Mouse (Mus musculus) right cerebral cortex, postnatal 4 days (tissue): Measurements from ENCODE around the gene Fgf23.

Source experiments
- DNase-seq: peaks from one replicate; pipeline ENCODE4 v3.0.0-alpha.2; 2022

Fgf23 gene

DNA sequence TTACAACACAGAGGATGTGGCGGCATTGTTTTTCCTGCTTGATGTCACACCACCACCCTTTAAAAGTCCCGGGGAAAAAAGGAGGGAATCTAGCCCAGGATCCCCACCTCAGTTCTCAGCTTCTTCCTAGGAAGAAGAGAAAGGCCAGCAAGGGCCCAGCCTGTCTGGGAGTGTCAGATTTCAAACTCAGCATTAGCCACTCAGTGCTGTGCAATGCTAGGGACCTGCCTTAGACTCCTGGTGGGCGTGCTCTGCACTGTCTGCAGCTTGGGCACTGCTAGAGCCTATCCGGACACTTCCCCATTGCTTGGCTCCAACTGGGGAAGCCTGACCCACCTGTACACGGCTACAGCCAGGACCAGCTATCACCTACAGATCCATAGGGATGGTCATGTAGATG, at the start of gene Fgf23:
TSS of gene Fgf23 (plus strand) at position 86 of the 400 bp plus-strand sequence.
- DNase-seq: no peak

DNA sequence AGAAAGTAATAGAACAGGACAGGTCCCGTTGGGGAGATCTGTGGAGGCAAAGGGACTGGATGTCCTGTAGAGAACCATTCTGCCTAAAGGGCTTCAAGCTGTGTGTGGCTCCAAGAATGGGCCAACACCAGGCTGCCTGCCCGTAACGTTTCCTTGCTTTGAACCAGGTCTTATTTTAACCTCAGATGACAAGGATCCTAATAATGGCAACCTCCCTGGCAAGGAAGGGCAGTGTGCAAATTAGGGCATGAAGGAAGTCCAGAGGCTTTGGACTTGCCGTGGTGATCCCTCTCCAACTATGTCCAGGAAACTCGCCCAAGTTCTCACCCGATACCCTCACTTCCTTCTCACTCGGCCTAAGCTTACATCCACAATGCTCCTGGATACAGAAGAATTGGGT, 47.9 kb upstream of the Fgf23 start:
- no peak for DNase-seq

DNA sequence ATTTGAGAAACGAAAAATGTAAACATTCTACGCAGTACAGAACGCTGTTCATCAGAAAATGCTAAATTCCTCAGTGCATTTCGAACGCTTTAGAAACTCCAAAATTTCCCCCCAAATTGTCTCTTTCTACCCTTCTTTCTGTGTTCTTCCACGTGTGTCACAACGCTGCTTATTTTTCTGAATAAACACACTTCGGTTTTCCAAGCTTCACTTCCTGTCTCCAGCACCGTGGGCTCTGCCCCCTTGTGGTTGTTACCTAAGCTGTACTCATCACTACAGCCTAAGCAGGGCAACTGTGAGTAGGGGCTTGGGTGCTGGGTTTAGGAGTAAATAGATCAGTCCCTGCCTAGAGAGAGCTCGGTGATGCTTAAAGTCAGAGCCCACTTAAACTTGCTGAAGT, 37.9 kb upstream of the Fgf23 start:
- peak; percentile 7 for DNase-seq

DNA sequence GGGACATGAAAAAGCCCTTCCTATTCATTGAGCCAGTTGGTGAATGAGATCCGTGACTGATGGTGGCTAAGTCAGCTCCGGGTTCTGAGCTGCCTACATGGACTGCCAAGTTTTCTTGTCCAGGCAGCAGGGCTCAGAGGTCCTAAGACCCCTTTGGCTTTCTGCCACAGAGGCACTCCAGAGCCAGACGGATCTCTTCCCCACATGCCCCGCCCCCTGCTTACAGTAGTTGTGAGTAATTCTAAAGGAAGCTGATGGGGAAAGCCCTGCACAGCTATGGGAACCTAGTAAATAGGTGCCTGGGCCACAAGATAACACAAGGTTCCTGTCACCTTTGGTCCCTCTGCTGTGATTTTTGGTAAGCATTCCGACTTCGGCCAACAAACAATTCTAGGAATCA, 27.8 kb upstream of the Fgf23 start:
- DNase-seq: no peak

DNA sequence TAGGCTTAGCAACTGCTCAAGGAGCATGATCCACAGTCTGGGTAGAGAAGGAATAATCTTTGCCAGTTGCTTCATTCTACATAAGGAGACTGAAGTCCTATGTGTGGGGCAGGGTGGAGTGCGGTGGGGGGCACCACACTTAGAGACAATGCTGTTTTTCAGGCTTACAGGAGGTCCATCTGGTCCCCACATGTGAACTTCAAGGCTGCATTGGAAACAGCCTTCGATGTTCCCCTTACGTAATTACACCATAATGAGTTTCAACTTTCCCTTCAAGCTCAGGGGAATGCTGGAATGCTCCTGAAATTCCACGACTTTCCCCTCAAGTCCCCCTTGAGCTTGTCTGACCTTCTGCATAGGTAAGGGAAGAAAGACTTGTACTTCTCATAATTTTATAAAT, 21.9 kb upstream of the Fgf23 start:
- DNase-seq: no peak

DNA sequence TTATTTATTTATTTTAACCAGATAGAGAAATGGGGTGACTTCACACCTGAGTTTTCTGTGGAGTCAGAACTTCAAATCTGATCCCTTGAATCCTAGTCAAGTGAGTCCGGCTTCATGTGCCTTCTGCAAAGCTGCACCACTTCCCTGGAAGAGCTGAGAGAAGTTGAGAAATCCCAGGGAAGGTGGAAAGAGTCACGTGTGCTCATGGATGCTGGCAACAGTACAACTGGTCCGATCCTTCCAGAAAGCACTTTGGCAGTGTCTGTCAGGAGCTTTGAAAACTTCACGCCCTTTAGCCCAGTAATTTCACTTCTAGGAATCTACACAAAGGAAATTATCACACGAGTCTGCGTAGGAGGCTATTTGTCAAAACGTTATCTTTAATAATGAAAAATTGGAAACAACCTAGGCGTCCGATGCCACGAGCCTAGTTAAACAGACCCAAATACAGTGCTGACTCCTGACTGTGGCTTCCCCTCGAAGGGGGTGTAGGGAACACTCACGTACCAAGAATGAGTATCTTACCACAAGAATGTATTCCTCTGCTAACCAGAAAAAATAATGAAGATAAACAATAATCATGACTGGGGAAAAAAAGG, 15.6 kb upstream of the Fgf23 start:
- DNase-seq: no peak

DNA sequence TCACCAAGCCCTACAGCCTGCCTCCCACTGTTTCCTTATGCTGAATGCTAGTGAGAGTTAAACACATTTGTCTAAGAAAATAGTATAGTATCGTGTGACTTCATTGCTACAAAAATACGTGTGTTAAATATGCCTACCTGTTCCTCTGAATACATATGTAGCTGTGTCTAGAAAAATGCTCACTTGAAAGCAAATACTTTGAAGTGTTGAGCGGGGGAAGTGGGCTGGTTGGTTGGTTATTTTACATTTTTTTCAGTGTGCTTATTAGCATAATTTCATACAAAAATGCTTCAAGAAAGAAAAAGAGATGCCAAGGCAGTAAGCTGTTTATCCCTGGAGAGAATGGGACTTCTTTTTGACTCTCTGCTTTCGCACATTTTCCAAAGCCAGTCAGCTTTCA, 12.7 kb upstream of the Fgf23 start:
- DNase-seq: no peak

DNA sequence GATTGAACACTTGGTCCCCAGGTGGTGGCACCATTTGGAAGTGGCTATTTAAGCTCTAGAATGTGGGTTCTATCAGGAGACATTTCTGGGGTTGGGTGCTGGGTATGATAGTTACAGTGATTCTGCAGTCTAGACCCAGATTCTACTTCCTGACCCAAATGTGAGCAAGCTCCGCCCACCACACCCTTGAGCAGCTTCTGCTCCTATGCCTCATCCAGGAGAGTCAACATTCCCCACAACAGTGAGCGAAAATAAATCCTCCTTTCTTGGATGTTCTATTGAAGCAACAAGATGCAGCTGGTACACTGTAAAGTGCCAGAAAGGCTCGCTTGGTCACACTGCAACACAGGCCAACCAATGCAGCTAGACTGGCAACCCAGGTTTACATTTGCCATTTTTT, 8.8 kb upstream of the Fgf23 start:
- DNase-seq: no peak

DNA sequence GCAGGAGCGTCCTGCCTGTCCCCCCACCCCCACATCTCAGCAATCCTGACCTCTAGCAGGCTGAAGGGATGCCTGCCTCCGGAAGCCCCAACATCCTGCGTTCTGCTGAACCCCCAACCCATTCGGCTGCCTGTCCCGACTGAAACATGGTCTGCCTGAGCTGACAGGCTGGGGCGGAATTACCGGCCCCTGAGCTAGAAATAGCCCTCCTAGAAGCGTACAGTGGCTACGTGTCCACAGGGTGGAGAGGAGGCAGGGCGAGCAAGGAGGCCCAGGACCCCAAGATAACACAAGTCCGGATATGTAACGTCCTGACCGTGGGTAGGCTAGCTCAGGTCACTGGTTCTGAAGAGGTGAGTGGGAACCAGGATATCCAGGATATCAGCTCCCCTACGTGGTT, 7.9 kb upstream of the Fgf23 start:
- DNase-seq: no peak

DNA sequence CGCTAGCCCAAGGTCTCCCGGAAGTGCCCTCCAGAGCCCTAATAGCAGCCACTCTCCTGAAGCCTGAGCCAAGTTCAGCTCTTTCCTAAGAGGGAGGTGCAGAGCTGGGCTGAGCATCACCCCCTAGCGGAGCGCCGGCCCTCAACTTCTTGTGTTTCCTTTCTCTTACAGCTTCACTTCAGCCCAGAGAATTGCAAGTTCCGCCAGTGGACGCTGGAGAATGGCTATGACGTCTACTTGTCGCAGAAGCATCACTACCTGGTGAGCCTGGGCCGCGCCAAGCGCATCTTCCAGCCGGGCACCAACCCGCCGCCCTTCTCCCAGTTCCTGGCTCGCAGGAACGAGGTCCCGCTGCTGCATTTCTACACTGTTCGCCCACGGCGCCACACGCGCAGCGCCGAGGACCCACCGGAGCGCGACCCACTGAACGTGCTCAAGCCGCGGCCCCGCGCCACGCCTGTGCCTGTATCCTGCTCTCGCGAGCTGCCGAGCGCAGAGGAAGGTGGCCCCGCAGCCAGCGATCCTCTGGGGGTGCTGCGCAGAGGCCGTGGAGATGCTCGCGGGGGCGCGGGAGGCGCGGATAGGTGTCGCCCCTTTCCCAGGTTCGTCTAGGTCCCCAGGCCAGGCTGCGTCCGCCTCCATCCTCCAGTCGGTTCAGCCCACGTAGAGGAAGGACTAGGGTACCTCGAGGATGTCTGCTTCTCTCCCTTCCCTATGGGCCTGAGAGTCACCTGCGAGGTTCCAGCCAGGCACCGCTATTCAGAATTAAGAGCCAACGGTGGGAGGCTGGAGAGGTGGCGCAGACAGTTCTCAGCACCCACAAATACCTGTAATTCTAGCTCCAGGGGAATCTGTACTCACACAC, 7.4 kb downstream of the Fgf23 start:
- DNase-seq: peak; percentile 75

DNA sequence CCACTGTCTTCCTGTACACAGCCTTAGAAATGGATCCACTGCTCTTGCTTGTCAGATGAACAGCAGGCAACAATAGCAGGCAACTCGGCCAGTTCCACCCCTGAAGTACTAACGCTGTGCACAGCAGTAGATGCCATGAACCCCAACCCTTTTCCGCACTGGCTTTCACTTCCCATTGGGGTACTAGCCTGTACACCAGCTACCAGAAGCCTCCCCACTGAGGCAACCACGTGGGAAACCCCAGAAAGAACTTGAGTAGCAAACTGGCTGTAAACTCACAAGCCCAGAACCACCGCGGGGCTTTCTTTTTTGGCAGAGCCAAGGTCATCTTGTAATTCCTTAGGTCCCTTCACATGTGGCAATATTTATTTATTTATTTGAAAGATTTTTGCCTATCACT, 9.1 kb downstream of the Fgf23 start:
- DNase-seq: no peak

DNA sequence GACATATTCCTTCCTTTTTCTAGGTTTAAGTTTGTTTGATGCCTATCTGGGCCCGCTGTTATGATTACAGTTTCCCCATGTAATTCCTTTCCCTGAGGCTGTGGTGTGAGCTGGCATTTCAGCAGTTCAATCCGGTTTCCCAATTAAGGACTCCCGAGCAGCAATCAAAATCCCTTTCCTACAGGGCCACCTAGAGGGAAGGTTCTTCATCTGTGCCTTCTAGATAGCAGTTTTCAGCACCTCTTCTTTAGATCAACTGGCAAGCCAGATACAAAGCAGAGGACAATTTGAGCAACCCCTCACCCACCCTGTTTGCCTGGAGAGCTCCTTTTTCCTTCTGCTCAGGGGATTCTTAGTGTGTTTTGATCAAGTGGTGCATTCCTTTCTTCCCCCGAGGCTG, 14.0 kb downstream of the Fgf23 start:
- peak; percentile 46 for DNase-seq

DNA sequence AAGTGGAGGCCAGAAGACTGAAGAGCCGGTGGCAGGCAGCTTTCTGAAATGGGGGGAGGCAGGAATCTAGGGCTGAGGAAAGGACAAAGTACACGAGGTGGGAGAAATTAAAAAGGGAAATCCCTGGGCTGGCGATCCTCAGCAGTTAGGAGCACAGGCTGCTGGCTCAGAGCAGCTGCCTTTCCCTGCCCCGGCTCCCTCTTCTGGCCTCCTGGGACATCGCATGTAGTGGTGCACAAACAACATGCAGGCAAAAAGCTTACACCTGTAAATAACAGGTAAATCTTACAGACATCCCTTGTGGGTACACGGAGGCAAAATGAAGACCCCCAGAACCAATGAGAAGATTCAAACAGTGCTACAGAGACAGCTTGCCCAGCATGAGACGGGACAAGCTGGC, 21.9 kb downstream of the Fgf23 start:
- DNase-seq: no peak

DNA sequence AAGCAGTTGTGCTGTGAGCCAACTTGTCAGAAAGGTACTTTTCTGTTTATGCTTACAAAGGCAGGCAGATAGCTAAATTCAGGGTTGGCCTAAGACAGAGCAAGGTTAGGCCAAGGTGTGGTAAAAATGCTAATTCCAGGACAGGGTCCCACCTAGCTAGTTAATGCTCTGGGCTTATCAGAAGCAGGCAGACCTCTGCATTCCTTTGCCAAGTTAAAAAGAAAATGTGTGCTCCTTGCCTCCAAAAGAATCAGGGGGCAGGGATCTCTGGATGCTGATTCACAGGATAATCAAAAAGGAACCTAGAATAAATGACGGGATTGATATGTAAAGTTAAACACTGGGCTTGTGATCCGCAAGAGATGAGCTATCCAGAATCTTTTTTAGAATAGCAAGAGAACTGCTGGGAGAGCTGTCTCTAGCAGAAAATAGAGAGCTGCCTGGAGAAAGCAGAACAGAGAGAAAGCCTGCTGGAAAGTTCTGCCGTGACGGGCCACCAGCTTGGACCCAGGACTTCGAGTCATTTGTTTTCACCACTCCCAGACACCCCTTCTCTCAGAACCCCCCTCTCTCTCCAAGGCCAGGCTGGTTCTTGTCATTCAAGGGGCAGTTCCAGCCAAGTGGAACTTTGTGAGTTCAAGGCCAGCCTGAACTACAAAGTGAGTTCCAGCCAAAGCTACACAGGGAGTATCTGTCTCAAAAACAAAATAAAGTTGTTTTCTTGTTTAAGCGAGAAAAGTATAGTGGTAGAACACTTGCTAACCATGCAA, 31.0 kb downstream of the Fgf23 start:
- no peak for DNase-seq

DNA sequence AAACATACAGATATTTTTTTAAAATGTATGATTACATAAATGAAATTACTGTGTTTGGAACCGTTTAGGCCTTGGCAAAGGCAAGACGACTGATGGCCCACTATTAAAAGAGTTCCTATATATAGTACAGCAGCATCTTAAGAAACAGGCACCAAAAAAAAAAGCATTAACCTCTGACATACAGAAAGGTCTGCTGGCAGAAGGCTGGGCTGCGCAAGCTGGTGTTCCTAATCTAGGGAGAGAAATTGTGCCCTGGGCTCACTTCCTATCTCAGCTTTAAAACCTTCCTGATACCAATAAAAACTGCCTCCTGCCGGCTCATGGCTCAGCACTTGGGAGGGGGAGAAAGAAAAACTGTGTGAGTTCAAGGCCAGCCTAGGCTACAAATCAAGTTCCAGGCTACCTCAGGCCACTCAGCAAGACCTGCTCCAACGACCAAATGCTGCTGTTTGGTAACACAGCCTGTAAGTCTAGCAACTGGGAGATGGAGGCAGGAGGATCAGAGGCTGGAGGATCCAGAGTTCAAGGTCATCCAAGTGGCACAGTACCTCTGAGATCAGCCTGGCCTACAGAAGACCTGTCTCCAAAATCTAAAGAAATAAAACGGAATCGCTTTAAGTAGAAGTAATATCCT, 31.8 kb downstream of the Fgf23 start:
- no peak for DNase-seq

DNA sequence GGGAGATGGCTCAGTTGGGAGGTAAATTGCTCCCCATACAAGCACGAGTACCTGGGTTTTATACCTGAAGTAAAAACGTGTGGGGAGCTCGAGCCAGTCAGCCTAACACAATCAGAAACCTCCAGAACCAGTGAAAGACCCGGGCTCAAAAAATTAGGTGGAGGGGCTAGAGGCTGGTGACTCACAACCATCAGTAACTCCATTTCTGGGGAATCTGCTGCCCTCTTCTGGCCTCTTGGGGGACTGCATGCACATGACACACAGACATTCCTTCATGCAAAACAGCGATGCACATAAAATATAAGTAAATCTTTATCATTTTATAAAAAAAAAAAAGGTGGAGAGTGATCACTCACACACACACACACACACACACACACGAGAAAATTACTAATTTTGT, 32.4 kb downstream of the Fgf23 start:
- peak; percentile 73 for DNase-seq

DNA sequence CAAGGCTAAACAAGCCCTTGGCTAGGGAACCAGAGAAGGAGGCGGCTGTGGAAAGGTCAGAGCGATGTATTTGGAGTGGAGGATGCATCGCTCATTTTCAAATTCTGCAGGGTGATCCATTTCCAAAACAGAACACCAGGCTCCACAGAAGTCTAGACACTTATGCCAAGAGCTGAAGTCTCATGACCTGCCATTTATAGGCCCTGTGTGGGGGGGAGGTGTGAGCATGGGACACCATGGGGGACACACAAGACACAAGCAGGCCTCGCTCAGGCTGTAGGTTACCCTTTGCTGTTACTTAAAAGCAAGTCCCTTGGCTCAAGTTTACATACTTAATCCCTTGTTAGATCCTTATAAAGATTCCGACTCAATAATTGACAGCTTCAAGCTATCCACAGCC, 33.5 kb downstream of the Fgf23 start:
- DNase-seq: no peak

DNA sequence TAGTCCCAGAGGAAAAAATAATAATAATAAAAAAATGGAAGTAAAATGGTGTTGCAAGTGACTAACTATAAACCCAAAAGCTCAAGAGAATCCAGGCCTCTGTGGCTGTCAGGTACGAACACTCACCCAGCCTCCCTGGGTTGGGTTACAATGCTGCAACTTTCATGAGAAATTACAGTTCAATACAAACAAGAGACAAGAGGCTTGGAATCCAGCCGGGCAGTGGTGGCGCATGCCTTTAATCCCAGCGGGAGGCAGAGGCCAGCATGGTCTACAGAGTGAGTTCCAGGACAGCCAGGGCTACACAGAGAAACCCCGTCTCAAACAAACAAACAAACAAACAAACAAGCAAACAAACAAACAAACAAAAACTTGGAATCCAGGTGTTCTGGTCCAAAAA, 34.0 kb downstream of the Fgf23 start:
- no peak for DNase-seq

DNA sequence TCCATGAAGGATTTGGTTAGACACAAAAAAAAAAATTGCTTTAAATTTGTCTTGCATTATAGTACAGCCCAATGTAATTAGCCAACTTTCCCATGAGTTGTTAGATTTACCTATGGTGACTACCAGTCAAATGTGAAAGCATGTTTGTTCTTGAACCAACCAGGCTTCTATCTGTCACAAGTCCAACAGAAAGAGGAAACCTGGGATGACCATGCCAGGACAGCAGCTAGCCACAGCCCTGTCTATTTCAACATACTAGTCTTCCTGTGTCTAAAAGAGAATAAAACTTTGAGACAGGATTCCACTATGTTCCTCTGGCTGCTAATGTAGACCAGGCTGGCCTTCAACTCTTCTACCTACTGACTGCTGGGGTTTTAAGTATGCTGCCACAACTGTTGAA, 34.7 kb downstream of the Fgf23 start:
- no peak for DNase-seq

DNA sequence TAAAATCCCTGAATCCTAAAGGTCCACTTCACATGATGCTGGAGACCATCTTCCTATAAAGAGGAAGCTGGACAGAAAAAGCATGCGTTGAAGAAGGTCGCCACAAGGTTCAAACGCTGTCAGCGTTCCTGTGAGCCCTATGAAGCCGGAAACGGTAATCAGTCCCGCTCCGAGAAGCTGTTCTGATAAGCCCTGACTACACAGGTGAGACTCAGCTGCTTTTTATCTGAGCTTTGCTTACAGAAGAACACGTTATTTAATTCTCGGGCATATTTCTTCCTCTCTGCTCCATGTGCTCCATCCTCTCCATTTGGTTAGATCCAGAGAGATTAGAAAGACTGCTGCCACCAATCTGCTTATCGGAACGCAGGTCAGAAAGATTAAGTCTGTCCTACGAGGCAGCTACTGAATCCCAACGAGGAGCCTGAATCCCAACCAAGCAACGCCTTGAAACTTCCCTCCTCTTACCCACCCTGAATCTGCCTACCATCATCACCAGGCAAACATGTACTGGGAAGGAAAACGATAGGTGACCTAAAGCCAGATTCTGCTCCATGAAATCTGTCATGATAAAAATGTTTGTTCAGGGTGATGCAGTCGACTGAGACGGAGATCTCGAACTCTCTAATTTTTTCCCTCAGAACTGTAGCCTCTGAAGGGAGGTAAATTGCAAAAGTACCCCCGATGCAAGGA, 35.8 kb downstream of the Fgf23 start:
- no peak for DNase-seq

DNA sequence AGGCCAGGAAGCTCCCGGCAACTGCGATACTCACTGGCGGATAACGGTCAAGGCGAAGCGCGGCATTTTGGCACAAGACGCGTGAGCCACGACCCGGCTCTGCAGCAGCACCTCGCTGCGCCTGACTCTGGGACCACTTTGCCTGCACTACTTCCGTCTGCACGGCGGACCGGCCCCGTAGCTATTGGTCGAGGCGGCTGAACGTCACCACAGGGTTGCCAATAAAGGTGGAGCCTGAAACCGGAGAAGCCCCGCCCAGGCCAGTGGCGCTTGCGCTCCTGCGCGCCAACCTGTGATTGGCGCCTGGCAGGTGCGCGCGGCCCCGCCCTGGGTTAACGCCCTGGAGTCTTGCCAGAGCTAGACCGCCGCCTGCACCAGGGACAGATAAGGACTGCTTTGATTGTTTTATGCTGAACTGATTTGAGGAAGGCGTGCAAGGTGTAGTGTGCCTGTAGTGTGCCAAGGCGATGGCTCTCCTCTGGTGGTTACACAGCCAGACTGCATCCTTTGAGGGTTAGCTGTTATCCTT, 36.8 kb downstream of the Fgf23 start, which contains the start of gene Tigar:
TSS of gene Tigar (minus strand) at position 156 of the 529 bp plus-strand sequence.
- DNase-seq: peak; percentile 88

DNA sequence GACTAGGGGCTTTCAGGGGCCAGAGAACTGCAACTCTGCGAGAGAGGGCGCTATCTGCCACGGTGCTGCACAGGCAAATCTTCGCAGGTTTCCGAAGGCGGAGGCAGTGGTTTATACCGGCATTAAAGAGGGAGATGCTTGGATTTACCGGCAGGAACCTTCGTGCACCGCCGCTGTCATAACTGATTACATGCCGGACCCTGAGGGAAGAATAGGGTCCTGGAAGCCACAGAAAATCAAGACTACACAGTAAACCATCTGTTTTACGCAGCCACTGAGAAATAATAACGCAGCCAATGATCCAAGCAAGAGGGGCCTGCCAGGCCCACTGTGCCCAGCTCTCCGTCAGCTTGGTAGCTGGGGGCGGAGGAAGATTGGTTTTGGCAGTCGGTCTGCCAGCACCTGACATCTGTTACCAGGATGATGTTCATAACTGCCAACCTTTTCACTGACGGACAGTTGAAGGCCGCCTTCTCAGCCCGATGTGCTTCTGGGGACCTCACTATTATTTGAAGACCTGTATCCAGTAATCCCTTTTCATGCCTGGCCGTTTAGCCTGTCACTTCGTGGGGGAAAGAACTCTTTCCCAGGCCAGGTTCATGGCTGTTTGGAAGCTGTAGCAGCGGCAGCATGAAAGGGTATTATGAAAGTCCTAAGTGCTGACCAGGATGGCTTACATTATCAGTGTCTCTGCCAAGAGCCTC, 42.2 kb downstream of the Fgf23 start:
- DNase-seq: no peak
